Mouse (Mus musculus) hindbrain, embryonic 13.5 days (tissue): ENCODE data around the gene Slc39a9. TPM values are rescaled to one million over a fixed set of nuclear protein-coding genes. Genes with fewer than 3 reads are reported as not detected.

Experiments
- ATAC-seq: fragments of 200-750 bp; cut with Nextera tagmentation; 2 replicates; pipeline ENCODE4 v1.8.0; 2017; ENCODE audit warnings: moderate TSS enrichment; ENCODE audit not compliant: low FRiP score
- H3K27ac ChIP-seq: fragments of 300-500 bp; sonication (generic); 2 replicates; pipeline ENCODE4 v1.5.1; 2015; ENCODE audit warnings: inconsistent platforms, mild to moderate bottlenecking, moderate library complexity
- H3K27me3 ChIP-seq: fragments of 300-500 bp; sonication (generic); 2 replicates; pipeline ENCODE4 v1.6.1; 2015; ENCODE audit warnings: mild to moderate bottlenecking, inconsistent platforms
- H3K36me3 ChIP-seq: fragments of 300-500 bp; sonication (generic); 2 replicates; pipeline ENCODE4 v1.6.1; 2015; ENCODE audit warnings: mild to moderate bottlenecking, inconsistent platforms
- H3K4me1 ChIP-seq: fragments of 300-500 bp; sonication (generic); replicated peaks from 2 replicates; pipeline ENCODE4 v1.6.1; 2015; ENCODE audit warnings: inconsistent platforms
- H3K4me2 ChIP-seq: fragments of 300-500 bp; sonication (generic); 2 replicates; pipeline ENCODE4 v1.6.1; 2015; ENCODE audit warnings: inconsistent platforms, mild to moderate bottlenecking, moderate library complexity
- H3K4me3 ChIP-seq: fragments of 300-500 bp; sonication (generic); 2 replicates; pipeline ENCODE4 v1.5.1; 2015; ENCODE audit warnings: mild to moderate bottlenecking, inconsistent platforms
- H3K9ac ChIP-seq: fragments of 300-500 bp; sonication (generic); 2 replicates; pipeline ENCODE4 v1.6.1; 2015; ENCODE audit warnings: mild to moderate bottlenecking, inconsistent platforms
- H3K9me3 ChIP-seq: fragments of 300-500 bp; sonication (generic); 2 replicates; pipeline ENCODE4 v1.6.1; 2016; ENCODE audit warnings: inconsistent platforms
- WGBS: fragments of 180-500 bp; shearing (Covaris S2); methylation state at CpG from one replicate; pipeline ENCODE4 v1.1.7; 2015; 5-methylcytosine and 5-hydroxymethylcytosine counted together
- polyA plus RNA-seq: library from polyadenylated mRNA; unstranded; fragments of >200 nt; fragmentation: Nextera tagmentation; extraction: Ambion mirVana; gene quantifications from 2 replicates; pipeline ENCODE4 v1.2.1, GENCODE M21; 2015

Slc39a9 gene
- polyA plus RNA-seq, 1 experiment from 2014 or later = 23.6 TPM

- WGBS = 95% methylated on average over 10 of the region's 10 CpGs
- Histone ChIP-seq H3K36me3 (peaks cover 27% of the 10 kb centered on the region), H3K4me2 (no peak overlapping the region), H3K9me3 (no peaks in the 10 kb centered on the region), H3K27me3 (no peaks in the 10 kb centered on the region), H3K9ac (no peak overlapping the region), H3K4me3 (no peak overlapping the region), H3K4me1 (no peaks in the 10 kb centered on the region; the same call in 1 of the 2 replicates), H3K27ac (no peak overlapping the region)
- ATAC-seq = no peak
These were observed 18.6 kb downstream of the Slc39a9 start for GRCm38 (mm10) chr12:80662322-80662721.

- H3K4me3 ChIP-seq = no peak overlapping the region
- H3K36me3 ChIP-seq = peaks cover 37% of the 10 kb centered on the region
- H3K9me3 ChIP-seq = no peaks in the 10 kb centered on the region
- H3K4me1 ChIP-seq = no peaks in the 10 kb centered on the region; the same call in 1 of the 2 replicates
- H3K9ac ChIP-seq = no peak overlapping the region
- no peak for ATAC-seq
- H3K4me2 ChIP-seq = no peak overlapping the region
- no peaks in the 10 kb centered on the region for H3K27me3 ChIP-seq
- no peak overlapping the region for H3K27ac ChIP-seq
- WGBS = 87% methylated on average over 2 of the region's 2 CpGs
These were observed 20.3 kb downstream of the Slc39a9 start for GRCm38 (mm10) chr12:80663935-80664334.

GRCm38 (mm10) chr12:80668391-80668790, 24.7 kb downstream of the Slc39a9 start:
- Histone ChIP-seq H3K4me1 (no peaks in the 10 kb centered on the region), H3K4me2 (no peak overlapping the region), H3K9me3 (no peaks in the 10 kb centered on the region), H3K27ac (no peak overlapping the region), H3K36me3 (peaks cover 33% of the 10 kb centered on the region), H3K27me3 (no peaks in the 10 kb centered on the region), H3K4me3 (no peak overlapping the region), H3K9ac (no peak overlapping the region)
- no peak for ATAC-seq
- WGBS = 95% methylated on average over 2 of the region's 2 CpGs

DNA sequence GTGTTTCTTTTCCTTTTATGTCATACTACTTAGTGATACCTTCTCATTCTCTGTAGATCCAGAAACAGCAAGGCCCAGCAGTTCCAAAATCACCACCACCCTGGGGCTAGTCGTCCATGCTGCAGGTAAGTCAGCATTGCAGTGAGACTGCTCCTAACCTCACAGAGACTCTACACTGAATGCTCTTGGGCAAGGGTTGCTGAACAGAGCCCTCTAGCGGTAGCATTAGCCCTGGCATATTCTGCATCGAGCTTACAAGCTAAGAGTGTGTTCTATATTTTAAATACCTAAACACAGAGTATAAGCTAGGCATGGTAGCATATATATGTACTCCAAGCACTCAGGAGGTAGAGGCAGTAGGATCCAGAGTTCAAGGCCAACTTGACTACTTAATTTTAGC, 29.5 kb downstream of the Slc39a9 start:
- Histone ChIP-seq H3K4me1 (no peaks in the 10 kb centered on the region), H3K4me2 (no peak overlapping the region), H3K27me3 (no peaks in the 10 kb centered on the region), H3K9me3 (no peaks in the 10 kb centered on the region), H3K36me3 (peaks cover 49% of the 10 kb centered on the region), H3K27ac (no peak overlapping the region), H3K9ac (no peak overlapping the region), H3K4me3 (no peak overlapping the region)
- 23% methylated on average over 3 of the region's 3 CpGs for WGBS
- ATAC-seq = no peak

- H3K4me1 ChIP-seq = no peaks in the 10 kb centered on the region
- H3K9ac ChIP-seq = no peak overlapping the region
- H3K4me2 ChIP-seq = no peak overlapping the region
- H3K27ac ChIP-seq = no peak overlapping the region
- H3K27me3 ChIP-seq = no peaks in the 10 kb centered on the region
- H3K36me3 ChIP-seq = peaks cover 28% of the 10 kb centered on the region
- no peak overlapping the region for H3K4me3 ChIP-seq
- no peaks in the 10 kb centered on the region for H3K9me3 ChIP-seq
- 90% methylated on average over 1 of the region's 1 CpGs for WGBS
- no peak; the same call in 1 of the 2 replicates for ATAC-seq
These were observed 37.7 kb downstream of the Slc39a9 start for GRCm38 (mm10) chr12:80681340-80681739.

DNA sequence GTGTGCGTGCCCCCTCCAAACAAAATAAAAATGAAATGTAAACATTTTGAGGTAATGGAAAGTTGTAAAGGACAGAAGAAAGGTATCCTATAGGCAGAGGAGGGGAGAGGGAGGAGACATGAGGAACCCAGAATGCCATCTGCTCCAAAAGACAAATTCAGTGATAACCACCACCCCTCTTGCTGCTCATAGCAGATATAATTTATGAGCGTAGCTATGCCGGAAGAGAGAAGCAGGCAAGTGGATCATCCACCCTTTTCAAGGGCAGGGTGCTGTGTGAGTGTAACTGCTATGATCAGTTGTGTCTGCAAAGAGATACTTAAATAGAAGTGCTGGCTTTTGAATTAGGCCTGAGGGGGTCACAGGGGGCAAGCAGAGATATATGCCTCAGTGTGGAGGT, 39.9 kb downstream of the Slc39a9 start:
- no peak for ATAC-seq
- 91% methylated on average over 3 of the region's 3 CpGs for WGBS
- Histone ChIP-seq H3K4me1 (no peaks in the 10 kb centered on the region), H3K4me2 (no peak overlapping the region), H3K9ac (no peak overlapping the region), H3K4me3 (no peak overlapping the region), H3K36me3 (peaks cover 13% of the 10 kb centered on the region), H3K9me3 (no peaks in the 10 kb centered on the region), H3K27me3 (no peaks in the 10 kb centered on the region), H3K27ac (no peak overlapping the region)

DNA sequence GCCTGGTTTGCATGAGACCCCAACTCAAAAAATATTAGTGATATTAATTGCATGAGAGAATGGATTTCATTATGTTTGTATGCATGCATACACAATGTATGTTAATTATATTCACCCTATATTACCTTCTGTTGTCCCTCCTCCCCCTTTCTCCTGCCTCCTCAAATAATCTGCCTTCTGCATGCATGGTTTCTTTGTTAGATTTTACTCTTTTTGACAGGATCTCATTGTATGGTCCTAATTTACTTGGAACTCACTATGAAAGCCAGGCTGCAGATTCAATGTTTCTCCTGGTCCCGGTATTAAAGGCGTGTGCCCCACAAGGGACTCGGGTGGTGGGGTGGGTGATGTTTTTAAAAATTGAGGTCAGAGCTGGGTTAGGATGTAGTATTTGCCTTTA, 40.6 kb downstream of the Slc39a9 start:
- ATAC-seq = no peak
- Histone ChIP-seq H3K4me2 (no peak overlapping the region), H3K9me3 (no peaks in the 10 kb centered on the region), H3K4me1 (no peaks in the 10 kb centered on the region), H3K27me3 (no peaks in the 10 kb centered on the region), H3K36me3 (peaks cover 9% of the 10 kb centered on the region; the same call in 1 of the 2 replicates), H3K27ac (no peak overlapping the region), H3K4me3 (no peak overlapping the region), H3K9ac (no peak overlapping the region)
- WGBS = 73% methylated on average over 3 of the region's 3 CpGs

DNA sequence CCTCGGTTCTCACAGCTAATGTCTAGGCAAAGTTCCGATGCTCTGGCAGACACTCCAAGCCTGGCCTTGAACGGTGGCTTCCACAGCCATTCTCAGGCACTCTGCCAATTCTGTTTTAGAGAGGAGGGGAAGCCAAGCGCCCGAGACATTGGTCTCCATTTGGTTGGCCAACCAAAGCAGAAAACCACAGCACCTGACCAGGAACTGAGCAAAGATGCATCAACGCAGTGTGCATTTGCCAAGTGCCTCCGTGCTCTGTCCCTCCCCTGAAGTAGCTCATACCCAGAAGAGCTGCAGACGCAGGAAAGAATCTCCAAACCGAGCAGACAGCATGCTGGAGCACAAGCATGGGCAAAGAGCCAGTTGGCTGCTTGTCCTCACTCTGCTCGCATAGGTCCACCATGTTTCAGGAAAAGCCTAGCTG, 44.1 kb downstream of the Slc39a9 start:
- 67% methylated on average over 10 of the region's 10 CpGs for WGBS
- no peak overlapping the region for H3K4me3 ChIP-seq
- H3K27me3 ChIP-seq = peaks cover 31% of the 10 kb centered on the region
- no peak overlapping the region for H3K4me2 ChIP-seq
- peaks cover 22% of the 10 kb centered on the region for H3K4me1 ChIP-seq
- H3K9ac ChIP-seq = no peak overlapping the region
- no peak for ATAC-seq
- H3K36me3 ChIP-seq = no peaks in the 10 kb centered on the region
- no peaks in the 10 kb centered on the region for H3K9me3 ChIP-seq
- no peak overlapping the region for H3K27ac ChIP-seq

- Histone ChIP-seq H3K9me3 (no peaks in the 10 kb centered on the region), H3K4me1 (peaks cover 30% of the 10 kb centered on the region), H3K27me3 (peaks cover 50% of the 10 kb centered on the region), H3K27ac (no peak overlapping the region), H3K36me3 (no peaks in the 10 kb centered on the region), H3K4me3 (no peak overlapping the region), H3K9ac (no peak overlapping the region), H3K4me2 (no peak overlapping the region)
- WGBS = 57% methylated on average over 5 of the region's 5 CpGs
- no peak for ATAC-seq
These were observed 46.0 kb downstream of the Slc39a9 start for GRCm38 (mm10) chr12:80689696-80690095.

DNA sequence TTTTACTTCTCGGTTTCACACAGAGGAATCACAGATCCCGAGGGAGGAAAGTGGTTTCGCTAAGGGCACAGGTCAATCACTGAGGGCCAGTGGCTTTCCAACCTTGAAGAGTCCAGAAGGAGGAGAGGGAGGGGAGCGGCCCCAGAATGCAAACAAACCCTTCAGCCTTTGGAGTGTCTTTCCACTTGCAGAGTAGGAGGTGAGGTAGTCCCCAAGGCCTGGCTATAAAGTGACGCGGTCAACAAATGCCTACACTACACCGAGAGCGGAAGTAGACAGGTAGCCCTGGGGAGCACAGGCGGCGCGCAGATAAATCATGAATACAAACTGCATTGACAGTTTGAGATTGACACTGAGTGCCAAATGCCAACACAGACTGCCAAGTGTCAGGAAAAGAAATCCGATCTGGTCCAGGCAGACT, 48.0 kb downstream of the Slc39a9 start:
- no peak overlapping the region for H3K9ac ChIP-seq
- no peaks in the 10 kb centered on the region for H3K36me3 ChIP-seq
- peaks cover 62% of the 10 kb centered on the region for H3K27me3 ChIP-seq
- peaks cover 30% of the 10 kb centered on the region for H3K4me1 ChIP-seq
- peak overlapping the region; percentile 44 for H3K4me3 ChIP-seq
- H3K27ac ChIP-seq = no peak overlapping the region
- H3K9me3 ChIP-seq = no peaks in the 10 kb centered on the region
- 16% methylated on average over 12 of the region's 12 CpGs for WGBS
- H3K4me2 ChIP-seq = peak overlapping the region; percentile 64
- ATAC-seq = no peak

GRCm38 (mm10) chr12:80692269-80692972, 48.7 kb downstream of the Slc39a9 start, which contains the start of gene Plekhd1:
TSS of gene Plekhd1 (plus strand) at chr12:80692591.
- Histone ChIP-seq H3K4me3 (peak within 1 kb of the TSS; percentile 44), H3K36me3 (no peaks in the 10 kb centered on the region), H3K4me2 (peak within 1 kb of the TSS; percentile 64), H3K27me3 (peaks cover 65% of the 10 kb centered on the region), H3K27ac (no peak within 1 kb of the TSS), H3K9ac (peak within 1 kb of the TSS; percentile 63), H3K4me1 (peaks cover 30% of the 10 kb centered on the region), H3K9me3 (no peaks in the 10 kb centered on the region)
- 1% methylated on average over 44 of the region's 52 CpGs for whole genome bisulfite sequencing
- peak; percentile 77 for ATAC-seq

DNA sequence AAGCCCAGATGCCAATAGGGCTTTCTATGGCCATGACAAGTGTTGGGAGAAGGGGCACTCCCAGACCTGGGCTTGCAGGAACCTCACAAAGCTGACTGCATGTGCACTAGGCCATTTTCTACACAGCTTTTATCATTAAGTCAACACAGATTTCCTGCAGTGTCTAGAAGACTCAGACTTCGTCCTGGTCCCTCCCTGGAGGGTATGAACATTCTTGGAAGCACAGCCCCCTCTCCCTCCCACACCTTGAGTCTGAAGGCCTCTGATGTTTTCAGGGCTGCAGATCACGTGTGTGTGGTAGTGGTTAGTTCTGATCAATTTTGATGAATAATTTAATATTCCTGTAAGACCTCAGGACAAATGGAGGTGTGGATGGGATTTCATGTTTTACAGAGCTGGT, 50.0 kb downstream of the Slc39a9 start:
- peaks cover 65% of the 10 kb centered on the region for H3K27me3 ChIP-seq
- H3K36me3 ChIP-seq = no peaks in the 10 kb centered on the region
- ATAC-seq = 0 out of 2 replicates have a peak, but pooled peaks have one; percentile 23

GRCm38 (mm10) chr12:80695004-80695403, 51.3 kb downstream of the Slc39a9 start:
- no peaks in the 10 kb centered on the region for H3K36me3 ChIP-seq
- WGBS = 70% methylated on average over 3 of the region's 3 CpGs
- no peak for ATAC-seq
- H3K4me3 ChIP-seq = no peak overlapping the region
- no peak overlapping the region for H3K9ac ChIP-seq
- H3K27ac ChIP-seq = no peak overlapping the region
- H3K4me1 ChIP-seq = peaks cover 25% of the 10 kb centered on the region
- peaks cover 60% of the 10 kb centered on the region for H3K27me3 ChIP-seq
- H3K4me2 ChIP-seq = no peak overlapping the region
- no peaks in the 10 kb centered on the region for H3K9me3 ChIP-seq

More for the DNA sequence above, 50.0 kb downstream of the Slc39a9 start:
- no peak overlapping the region for H3K9ac ChIP-seq
- no peaks in the 10 kb centered on the region for H3K9me3 ChIP-seq
- H3K27ac ChIP-seq = no peak overlapping the region
- H3K4me2 ChIP-seq = no peak overlapping the region
- WGBS = 50% methylated on average over 2 of the region's 2 CpGs
- H3K4me1 ChIP-seq = peaks cover 30% of the 10 kb centered on the region
- no peak overlapping the region for H3K4me3 ChIP-seq
